Mouse (Mus musculus): ENCODE measurements around the gene Sapcd1. TPM values are rescaled to one million over a fixed set of nuclear protein-coding genes. Genes with fewer than 3 reads are reported as not detected.

Sapcd1 gene
- polyA plus RNA-seq, 1 experiment: 2.8 TPM

GRCm38 (mm10) chr17:35057090-35057489 is 29.3 kb upstream of the Sapcd1 start:
- H3K4me1 ChIP-seq (ENCODE audit: control insufficient read depth, insufficient read depth, low read length): peaks cover 26% of the 10 kb centered on the region
- TF ChIP-seq POLR2A (IDR thresholded peaks at IDR 0.05; ENCODE audit: borderline replicate concordance, extremely low read depth, low read depth, low read length) (no peak), CTCF (IDR thresholded peaks at IDR 0.05; ENCODE audit: insufficient read depth, low read length) (no peak)
- WGBS: 65% methylated on average over 3 of the region's 3 CpGs
- no peak for DNase-seq
- no peak overlapping the region for H3K4me3 ChIP-seq (replicated peaks; ENCODE audit: extremely low read depth, low read depth, low read length)

- 49% methylated on average over 7 of the region's 7 CpGs for WGBS
- TF ChIP-seq POLR2A (IDR thresholded peaks at IDR 0.05; ENCODE audit: borderline replicate concordance, extremely low read depth, low read depth, low read length) (no peak), CTCF (IDR thresholded peaks at IDR 0.05; ENCODE audit: insufficient read depth, low read length) (no peak)
- Histone ChIP-seq H3K4me3 (replicated peaks; ENCODE audit: extremely low read depth, low read depth, low read length) (no peak overlapping the region), H3K4me1 (ENCODE audit: control insufficient read depth, insufficient read depth, low read length) (peaks cover 30% of the 10 kb centered on the region)
- no peak for DNase-seq
Observed at GRCm38 (mm10) chr17:35055691-35056495, 28.1 kb upstream of the Sapcd1 start.

- Histone ChIP-seq H3K4me1 (ENCODE audit: control insufficient read depth, insufficient read depth, low read length) (peaks cover 34% of the 10 kb centered on the region), H3K4me3 (replicated peaks; ENCODE audit: extremely low read depth, low read depth, low read length) (peak overlapping the region; percentile 83)
- TF ChIP-seq POLR2A (IDR thresholded peaks at IDR 0.05; ENCODE audit: borderline replicate concordance, extremely low read depth, low read depth, low read length) (no peak), CTCF (IDR thresholded peaks at IDR 0.05; ENCODE audit: insufficient read depth, low read length) (no peak)
- peak; percentile 3 for DNase-seq
- 49% methylated on average over 12 of the region's 12 CpGs for WGBS
Observed at GRCm38 (mm10) chr17:35052271-35052798, 24.5 kb upstream of the Sapcd1 start.

- DNase-seq: peak; percentile 67
- Histone ChIP-seq H3K4me1 (ENCODE audit: control insufficient read depth, insufficient read depth, low read length) (peaks cover 37% of the 10 kb centered on the region), H3K4me3 (replicated peaks; ENCODE audit: extremely low read depth, low read depth, low read length) (peak overlapping the region; percentile 83)
- no peak for TF ChIP-seq CTCF (IDR thresholded peaks at IDR 0.05; ENCODE audit: insufficient read depth, low read length)
- peak; percentile 97 for TF ChIP-seq POLR2A (IDR thresholded peaks at IDR 0.05; ENCODE audit: borderline replicate concordance, extremely low read depth, low read depth, low read length)
- WGBS: 2% methylated on average over 21 of the region's 21 CpGs
Observed at GRCm38 (mm10) chr17:35051156-35052086, 23.6 kb upstream of the Sapcd1 start.

- peaks cover 30% of the 10 kb centered on the region for H3K4me1 ChIP-seq (ENCODE audit: control insufficient read depth, insufficient read depth, low read length)
- peak; percentile 81 for DNase-seq
- under 1% methylated on average over 27 of the region's 27 CpGs for WGBS
- peak overlapping the region; percentile 92 for H3K4me3 ChIP-seq (replicated peaks; ENCODE audit: extremely low read depth, low read depth, low read length)
- TF ChIP-seq CTCF (IDR thresholded peaks at IDR 0.05; ENCODE audit: insufficient read depth, low read length) (no peak), POLR2A (IDR thresholded peaks at IDR 0.05; ENCODE audit: borderline replicate concordance, extremely low read depth, low read depth, low read length) (peak; percentile 97; the same call in 1 of the 2 replicates)
Observed at GRCm38 (mm10) chr17:35050126-35050750, 22.4 kb upstream of the Sapcd1 start.

GRCm38 (mm10) chr17:35049561-35050016 is 21.8 kb upstream of the Sapcd1 start, which contains the start of gene Clic1:
Gene Clic1 (plus strand): TSS chr17:35049966.
- 2% methylated on average over 11 of the region's 11 CpGs for WGBS
- H3K4me1 ChIP-seq (ENCODE audit: control insufficient read depth, insufficient read depth, low read length): peaks cover 33% of the 10 kb centered on the region
- TF ChIP-seq POLR2A (IDR thresholded peaks at IDR 0.05; ENCODE audit: borderline replicate concordance, extremely low read depth, low read depth, low read length): peak; percentile 85; the same call in 1 of the 2 replicates
- TF ChIP-seq CTCF (IDR thresholded peaks at IDR 0.05; ENCODE audit: insufficient read depth, low read length): no peak
- peak within 1 kb of the TSS; percentile 92 for H3K4me3 ChIP-seq (replicated peaks; ENCODE audit: extremely low read depth, low read depth, low read length)
- DNase-seq: peak; percentile 50

GRCm38 (mm10) chr17:35048932-35049440 is 21.2 kb upstream of the Sapcd1 start:
- peaks cover 37% of the 10 kb centered on the region for H3K4me1 ChIP-seq (ENCODE audit: control insufficient read depth, insufficient read depth, low read length)
- DNase-seq: no peak
- TF ChIP-seq POLR2A (IDR thresholded peaks at IDR 0.05; ENCODE audit: borderline replicate concordance, extremely low read depth, low read depth, low read length) (no peak), CTCF (IDR thresholded peaks at IDR 0.05; ENCODE audit: insufficient read depth, low read length) (no peak)
- no peak overlapping the region for H3K4me3 ChIP-seq (replicated peaks; ENCODE audit: extremely low read depth, low read depth, low read length)
- 54% methylated on average over 5 of the region's 5 CpGs for WGBS

GRCm38 (mm10) chr17:35048149-35048931 is 20.5 kb upstream of the Sapcd1 start:
- WGBS: 9% methylated on average over 11 of the region's 11 CpGs
- peaks cover 39% of the 10 kb centered on the region for H3K4me1 ChIP-seq (ENCODE audit: control insufficient read depth, insufficient read depth, low read length)
- DNase-seq: no peak

More at GRCm38 (mm10) chr17:35048149-35048931, 20.5 kb upstream of the Sapcd1 start:
- H3K4me3 ChIP-seq (replicated peaks; ENCODE audit: extremely low read depth, low read depth, low read length): peak overlapping the region; percentile 19
- TF ChIP-seq POLR2A (IDR thresholded peaks at IDR 0.05; ENCODE audit: borderline replicate concordance, extremely low read depth, low read depth, low read length) (0 out of 2 replicates have a peak, but pooled peaks have one; percentile 8), CTCF (IDR thresholded peaks at IDR 0.05; ENCODE audit: insufficient read depth, low read length) (no peak)
